Mouse (Mus musculus): ENCODE measurements around the gene Pigl.

Pigl gene

DNA sequence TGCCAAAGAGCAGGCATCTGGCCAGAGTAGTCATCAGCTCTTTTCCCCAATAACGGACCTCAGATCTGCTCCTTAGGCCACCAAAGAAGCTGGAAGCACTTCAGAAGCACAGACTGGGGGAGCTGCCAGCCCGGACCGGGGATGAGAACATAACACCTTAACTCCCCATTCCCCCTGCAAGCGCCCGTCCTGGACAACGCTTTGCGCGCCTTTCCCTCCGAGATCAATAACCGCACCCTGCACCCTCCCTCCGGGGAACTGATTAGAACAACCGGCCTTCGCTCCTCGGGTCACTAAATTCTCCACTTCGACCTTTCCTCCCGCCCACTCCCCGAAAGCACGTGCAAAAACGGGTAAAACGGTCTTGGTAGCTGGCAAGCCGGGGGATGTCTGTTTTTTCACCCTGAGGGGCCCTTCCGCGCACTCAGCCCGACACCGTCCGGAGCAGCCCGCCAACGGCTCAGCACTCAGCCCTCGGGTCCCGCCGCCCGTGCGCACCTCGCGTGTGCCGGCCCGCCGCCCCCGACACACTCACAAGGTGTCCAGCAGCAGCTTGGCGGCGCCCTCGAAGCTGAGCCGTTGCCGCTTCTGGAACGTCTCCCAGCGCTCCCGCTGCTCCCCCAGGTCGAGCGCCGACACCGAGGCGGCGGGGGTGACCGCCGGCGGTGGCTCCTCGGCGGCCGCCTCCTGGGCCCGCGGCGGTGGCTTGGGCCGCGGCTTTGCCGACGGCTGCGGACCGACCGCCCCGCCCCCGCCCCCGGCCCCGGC, 80.2 kb downstream of the Pigl start:
- ChIA-PET POLR2A (interaction anchor here (0.5 to 33.1 kb wide), 65 partner anchors 7 to 250 kb away, joined by 3 to 1188 read pairs (median 6); partner anchors contain the start of genes Ubb (in 4 of the 4) and Cenpv (in 1 of the 4)), CTCF (interaction anchor here in 2 of 4 experiments (0.6 to 1.7 kb wide), 6 partner anchors 13 to 46 kb away, joined by 3 to 8 read pairs (median 3); partner anchors contain the start of gene Ubb (in 1 of the 2))

DNA sequence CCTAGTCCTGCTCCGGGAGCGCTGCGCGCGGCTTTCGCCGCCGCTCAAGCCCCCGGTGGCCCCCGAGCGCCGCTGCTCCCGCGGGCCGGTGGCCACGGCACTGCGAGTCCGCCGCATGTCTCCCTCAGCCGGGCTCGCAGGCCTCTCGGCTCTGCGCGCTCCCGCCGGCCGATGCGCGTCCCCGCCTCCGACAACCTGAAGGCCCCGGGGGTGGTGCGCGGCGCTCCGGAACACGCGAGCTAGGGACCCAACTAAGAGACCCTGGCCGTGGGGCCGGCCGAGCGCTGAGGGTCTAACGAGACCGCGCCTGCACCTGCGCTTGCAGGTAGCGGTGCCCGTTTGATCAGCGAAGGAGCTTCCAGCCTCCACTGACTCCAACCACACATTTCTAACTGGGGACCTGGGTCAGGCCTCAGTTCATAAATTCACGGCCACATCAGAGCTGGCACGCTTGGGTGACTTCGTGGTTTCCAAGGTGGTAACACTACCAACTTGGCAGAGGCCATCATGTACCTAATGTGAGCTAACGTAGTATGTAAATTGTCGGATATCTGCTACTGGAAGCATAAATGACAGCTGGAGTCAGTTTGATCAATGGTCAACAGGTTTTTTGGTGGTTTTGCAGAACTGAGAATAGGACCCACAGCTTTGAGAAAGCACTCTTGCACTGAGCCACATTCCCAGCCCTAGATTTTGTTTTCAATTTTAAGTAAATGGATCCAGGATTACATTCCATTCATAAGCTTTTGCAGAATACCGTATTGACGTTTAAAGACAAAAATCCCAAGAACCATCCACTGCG, 81.0 kb downstream of the Pigl start, which contains the start of gene Cenpv:
TSS of gene Cenpv (minus strand) at position 173 of the 802 bp plus-strand sequence.
- ChIA-PET CTCF (interaction anchor here in 3 of 4 experiments (0.5 to 1.7 kb wide), 5 partner anchors 12 to 71 kb away, joined by 3 to 8 read pairs (median 3); partner anchors contain the start of gene Ubb (in 1 of the 3)), POLR2A (interaction anchor here (0.5 to 33.1 kb wide), 66 partner anchors 7 to 233 kb away, joined by 3 to 1188 read pairs (median 6); partner anchors contain the start of genes Ubb (in 4 of the 4), Cenpv (in 1 of the 4), Ncor1 (in 1 of the 4) and Pigl (in 1 of the 4))

DNA sequence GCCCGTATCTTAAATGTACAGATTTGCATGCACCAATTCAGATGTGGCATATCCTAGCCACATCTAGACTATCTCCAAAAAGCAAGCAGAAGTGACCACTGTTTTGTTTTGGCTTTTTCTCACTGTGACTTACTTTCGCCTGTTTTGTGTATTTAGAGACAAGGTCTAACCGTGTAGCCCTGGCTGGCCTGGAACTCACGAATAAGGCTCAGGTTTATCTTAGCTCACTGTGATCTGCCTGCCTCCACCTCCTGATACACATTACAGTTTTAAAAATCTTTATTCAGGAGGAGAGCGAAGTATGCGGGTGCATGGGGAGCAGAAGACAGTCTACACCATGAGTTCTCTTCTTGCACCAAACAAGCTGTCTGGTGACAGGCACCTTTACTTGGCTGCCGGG, 81.9 kb downstream of the Pigl start:
- ChIA-PET POLR2A (interaction anchor here (0.5 to 33.1 kb wide), 32 partner anchors 6 to 111 kb away, joined by 3 to 1188 read pairs (median 13); partner anchors contain the start of genes Ubb (in 4 of the 4), Cenpv (in 1 of the 4) and Trpv2 (in 1 of the 4)), CTCF (interaction anchor here in 1 of 4 experiments (1.7 kb wide), 1 partner anchor 21 kb away, joined by 8 read pairs; no protein-coding TSS in a partner anchor)

DNA sequence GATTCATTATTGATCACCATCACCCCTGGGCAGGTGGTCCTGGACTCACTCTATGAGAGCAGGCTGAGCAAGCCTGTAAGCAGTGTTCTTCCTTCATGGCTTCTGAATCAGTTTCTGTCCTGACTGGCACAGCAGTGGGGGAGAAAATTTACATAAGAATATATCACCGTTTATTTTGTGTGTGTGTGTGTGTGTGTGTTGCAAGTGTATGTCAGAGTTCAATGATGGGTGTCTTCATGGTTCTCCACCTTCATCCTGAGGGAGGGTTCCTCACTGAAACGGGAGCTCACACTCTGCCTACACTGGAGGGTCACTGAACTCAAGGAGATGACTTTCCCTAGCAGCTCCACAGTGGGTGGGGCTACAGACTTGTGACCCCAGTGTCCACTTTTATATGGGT, 82.7 kb downstream of the Pigl start:
- POLR2A ChIA-PET: interaction anchor here (0.5 to 33.1 kb wide), 25 partner anchors 5 to 88 kb away, joined by 3 to 1188 read pairs (median 6); partner anchors contain the start of genes Ubb (in 4 of the 4) and Cenpv (in 1 of the 4)

DNA sequence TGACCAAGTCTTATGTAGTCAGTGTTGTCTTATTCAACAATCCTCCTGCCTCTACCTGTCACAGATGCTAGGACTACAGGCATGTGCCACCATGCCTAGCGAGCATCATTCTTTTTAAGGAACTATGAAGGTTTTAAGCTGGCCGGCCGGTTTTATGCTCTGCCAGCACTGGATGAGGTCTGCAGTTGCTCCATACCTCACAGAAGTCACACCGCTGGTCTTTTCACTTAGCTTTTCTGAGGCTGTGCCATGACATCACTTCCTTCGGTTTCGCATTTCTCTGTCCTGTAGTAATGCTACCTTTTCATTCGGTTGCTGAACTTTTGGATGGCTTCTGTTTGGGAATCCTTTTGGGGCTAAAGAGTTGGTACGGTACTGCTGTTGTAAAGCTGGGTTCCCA, 83.3 kb downstream of the Pigl start:
- ChIA-PET CTCF (interaction anchor here in 1 of 4 experiments (0.6 kb wide), 1 partner anchor 33 kb away, joined by 3 read pairs; no protein-coding TSS in a partner anchor), POLR2A (interaction anchor here (0.6 to 33.1 kb wide), 24 partner anchors 4 to 88 kb away, joined by 3 to 1188 read pairs (median 6); partner anchors contain the start of genes Ubb (in 4 of the 4) and Cenpv (in 1 of the 4))

More for the DNA sequence above, 82.7 kb downstream of the Pigl start:
- CTCF ChIA-PET: interaction anchor here in 1 of 4 experiments (0.6 kb wide), 1 partner anchor 34 kb away, joined by 3 read pairs; no protein-coding TSS in a partner anchor

DNA sequence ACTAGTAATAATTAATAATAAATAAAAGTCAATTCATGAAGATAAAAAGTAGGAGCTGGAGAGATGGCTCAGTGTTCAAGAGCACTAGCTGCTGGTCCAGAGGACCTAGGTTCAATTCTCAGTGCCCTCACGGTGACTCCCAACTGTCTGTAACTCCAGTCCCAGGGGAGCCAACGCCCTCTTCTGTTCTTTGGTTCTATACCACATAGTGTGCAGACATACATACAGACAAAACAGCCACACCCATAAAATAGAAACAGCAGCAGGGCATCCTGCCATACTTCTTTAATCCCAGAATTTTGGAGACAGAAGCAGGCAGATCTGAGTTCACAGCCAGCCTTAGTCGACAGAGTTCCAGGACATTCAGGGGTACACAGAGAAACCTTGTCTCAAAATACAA, 85.7 kb downstream of the Pigl start:
- CTCF ChIA-PET: interaction anchor here in 1 of 4 experiments (0.7 kb wide), 1 partner anchor 24 kb away, joined by 9 read pairs; no protein-coding TSS in a partner anchor

DNA sequence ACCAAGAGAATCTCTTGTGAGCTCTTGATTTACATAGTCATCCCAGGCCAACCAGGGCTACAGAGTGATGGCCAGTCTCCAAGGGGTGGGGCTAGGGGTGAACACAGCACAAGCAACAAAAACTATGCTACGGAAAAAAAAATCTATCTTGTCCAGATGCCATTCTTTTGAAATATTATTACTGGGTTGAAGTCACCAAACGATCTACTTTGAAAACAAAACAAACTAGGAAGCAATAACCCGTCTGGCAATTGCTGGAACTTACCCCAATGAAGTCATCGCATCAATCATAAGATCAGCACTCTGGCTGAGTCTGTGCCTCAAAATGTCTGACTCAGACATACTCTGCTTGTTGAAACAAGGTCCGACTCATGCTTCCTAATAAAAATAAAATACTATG, 91.5 kb downstream of the Pigl start:
- POLR2A ChIA-PET: interaction anchor here (0.5 to 33.0 kb wide), 117 partner anchors 9 to 620 kb away, joined by 3 to 1188 read pairs (median 9); partner anchors contain the start of genes Cenpv (in 4 of the 4), Ncor1 (in 3 of the 4), Pigl (in 3 of the 4) and Adora2b (in 2 of the 4)
- CTCF ChIA-PET: interaction anchor here in 3 of 4 experiments (0.7 to 1.2 kb wide), 6 partner anchors 55 to 301 kb away, joined by 3 to 4 read pairs (median 4); no protein-coding TSS in a partner anchor

More for the DNA sequence above, 85.7 kb downstream of the Pigl start:
- POLR2A ChIA-PET: interaction anchor here in 3 of 4 experiments (0.7 to 33.1 kb wide), 9 partner anchors 2 to 99 kb away, joined by 5 to 1188 read pairs (median 287); partner anchors contain the start of genes Ubb (in 2 of the 3) and Cenpv (in 1 of the 3)

DNA sequence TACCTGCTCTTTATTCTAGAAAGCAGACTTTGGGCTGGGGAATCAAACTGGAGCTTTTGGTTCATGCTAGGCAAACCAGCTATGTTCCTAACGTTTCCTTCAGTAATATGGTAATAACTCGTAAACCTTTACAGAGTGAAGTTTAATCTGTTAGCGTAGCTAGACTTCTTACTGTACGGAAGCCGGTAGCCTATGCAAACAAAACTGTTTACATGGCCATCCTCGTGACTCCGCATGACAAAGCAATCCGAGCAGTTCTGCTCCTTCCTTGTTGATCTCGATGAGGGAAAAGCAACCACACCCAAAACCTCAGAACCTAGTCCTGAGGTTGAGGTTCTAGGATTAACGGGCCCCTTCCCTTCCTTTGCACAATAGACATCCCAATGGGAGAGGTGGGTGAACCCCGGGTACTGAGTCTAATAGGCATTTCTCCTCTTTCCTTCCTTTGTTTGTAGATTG, 92.0 kb downstream of the Pigl start:
- POLR2A ChIA-PET: interaction anchor here (0.6 to 33.0 kb wide), 120 partner anchors 8 to 968 kb away, joined by 3 to 1188 read pairs (median 9); partner anchors contain the start of genes Cenpv (in 4 of the 4), Ncor1 (in 3 of the 4), Pigl (in 3 of the 4) and Zswim7 (in 3 of the 4)

DNA sequence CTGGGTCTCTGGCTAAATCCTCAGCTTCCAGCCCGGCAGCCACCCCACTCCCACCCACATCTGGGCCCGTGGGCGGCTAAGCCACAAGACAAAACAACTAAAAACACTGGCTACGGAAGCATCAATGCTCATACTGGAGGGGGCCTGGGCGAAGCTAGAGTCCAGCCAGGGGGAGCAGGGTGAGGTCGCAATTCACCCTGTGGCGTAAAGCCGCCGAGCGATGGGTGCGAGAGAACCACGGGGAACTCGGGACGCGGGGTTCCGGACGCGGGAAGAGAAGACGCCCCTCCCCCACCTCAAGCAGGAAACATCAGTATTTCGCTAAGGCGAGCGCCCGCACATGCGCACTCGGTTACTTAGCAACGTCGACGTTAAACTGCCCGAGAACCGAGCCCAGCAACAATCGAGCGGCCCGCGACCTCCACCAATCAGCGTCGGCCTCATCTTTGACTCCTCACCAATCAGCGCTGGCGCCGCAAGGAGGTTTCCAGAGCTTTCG, 92.5 kb downstream of the Pigl start, which contains the start of gene Ubb:
TSS of gene Ubb (plus strand) at position 445 of the 499 bp plus-strand sequence.
- POLR2A ChIA-PET: interaction anchor here (0.6 to 33.0 kb wide), 265 partner anchors 8 to 1822 kb away, joined by 3 to 1188 read pairs (median 6); partner anchors contain the start of genes Cenpv (in 4 of the 4), Adora2b (in 3 of the 4), Ncor1 (in 3 of the 4) and Pigl (in 3 of the 4)
- CTCF ChIA-PET: interaction anchor here in 2 of 4 experiments (0.5 to 1.3 kb wide), 7 partner anchors 12 to 124 kb away, joined by 3 to 6 read pairs (median 4); partner anchors contain the start of gene Cenpv (in 1 of the 2)

More for the DNA sequence above, 92.0 kb downstream of the Pigl start:
- CTCF ChIA-PET: interaction anchor here in 2 of 4 experiments (0.5 to 1.2 kb wide), 3 partner anchors 28 to 182 kb away, joined by 3 to 4 read pairs (median 3); no protein-coding TSS in a partner anchor

DNA sequence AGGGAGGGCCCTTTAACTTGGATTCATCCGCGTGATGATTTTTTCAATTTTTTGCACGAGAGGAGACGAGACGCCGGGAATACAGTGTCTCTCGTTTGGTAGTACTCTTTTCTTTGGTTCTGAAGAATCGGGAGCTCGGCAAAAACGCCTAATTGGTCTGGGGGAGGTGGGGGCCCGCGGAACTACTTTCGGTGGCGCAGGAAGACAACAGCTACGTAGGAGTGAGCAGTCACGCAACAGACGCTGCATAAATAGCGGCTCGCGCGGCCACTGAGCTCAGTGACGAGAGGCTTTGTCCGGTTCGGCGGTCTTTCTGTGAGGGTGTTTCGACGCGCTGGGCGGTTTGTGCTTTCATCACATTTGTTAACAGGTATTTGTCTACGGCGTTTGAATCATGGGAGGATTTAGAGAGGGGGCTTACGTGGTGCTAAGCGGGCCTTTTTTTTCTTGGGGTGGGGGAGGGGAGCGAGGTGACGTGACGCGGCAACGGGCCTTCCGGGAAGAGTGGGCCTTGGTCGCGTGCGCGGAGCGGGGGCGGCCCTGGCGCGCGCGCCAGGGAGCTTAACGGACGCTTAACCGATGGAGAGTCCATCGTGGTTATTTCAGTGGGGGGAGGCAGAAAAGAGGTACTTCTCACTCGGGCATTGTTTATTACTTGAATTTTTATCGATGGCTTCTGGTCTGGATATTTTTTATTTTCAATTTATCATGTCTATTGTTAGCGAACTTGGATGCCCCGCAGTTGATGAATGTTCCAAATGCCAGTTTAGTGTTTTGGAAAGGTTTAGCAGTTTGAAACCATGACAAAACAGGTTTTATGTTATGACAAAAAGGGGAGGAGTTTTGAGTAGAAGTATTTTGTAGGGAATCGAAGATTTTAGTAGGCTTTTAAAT, 93.2 kb downstream of the Pigl start:
- CTCF ChIA-PET: interaction anchor here in 2 of 4 experiments (0.5 to 1.3 kb wide), 7 partner anchors 13 to 142 kb away, joined by 3 to 6 read pairs (median 4); partner anchors contain the start of gene Cenpv (in 1 of the 2)
- POLR2A ChIA-PET: interaction anchor here (0.5 to 33.0 kb wide), 278 partner anchors 8 to 1823 kb away, joined by 3 to 1188 read pairs (median 5); partner anchors contain the start of genes Cenpv (in 4 of the 4), Adora2b (in 3 of the 4), Ncor1 (in 3 of the 4) and Pigl (in 3 of the 4)

DNA sequence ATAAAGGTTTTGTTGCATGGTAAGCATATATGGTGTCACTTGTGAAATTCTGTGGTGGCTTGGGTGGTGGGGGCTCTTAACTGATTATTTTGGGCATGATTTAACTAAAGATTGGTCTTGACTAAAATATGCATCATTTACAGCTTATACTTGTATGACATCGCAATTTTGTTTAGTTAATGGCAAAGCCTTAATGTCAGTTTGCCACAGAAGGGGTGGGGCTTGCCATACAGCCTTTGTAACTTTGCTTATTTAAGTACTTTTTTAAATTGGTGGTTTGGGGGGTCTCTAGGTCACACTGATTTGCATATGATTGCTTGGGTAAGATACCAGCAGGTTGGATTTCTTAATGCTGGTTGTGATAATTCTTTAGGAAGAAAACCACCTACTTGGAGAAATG, 94.9 kb downstream of the Pigl start:
- CTCF ChIA-PET: interaction anchor here in 1 of 4 experiments (0.8 kb wide), 1 partner anchor 15 kb away, joined by 3 read pairs; no protein-coding TSS in a partner anchor

DNA sequence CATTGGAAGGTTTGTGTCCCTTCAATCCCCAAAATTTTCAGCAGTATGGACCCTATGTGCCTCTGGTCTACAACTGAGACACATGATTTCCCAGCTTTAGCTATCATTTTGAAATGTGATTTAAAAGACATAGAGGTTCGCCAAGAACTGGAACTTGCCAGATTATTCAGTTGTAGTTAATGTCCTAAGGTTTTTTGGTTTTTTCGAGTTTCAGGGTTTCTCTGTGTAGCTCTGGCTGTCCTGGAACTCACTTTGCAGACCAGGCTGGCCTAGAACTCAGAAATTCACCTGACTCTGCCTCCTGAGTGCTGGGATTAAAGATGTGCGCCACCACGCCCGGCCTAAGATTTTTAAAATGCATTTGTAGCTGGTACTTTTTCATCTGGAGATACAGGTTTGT, 95.4 kb downstream of the Pigl start:
- ChIA-PET POLR2A (interaction anchor here (0.6 to 33.0 kb wide), 56 partner anchors 9 to 305 kb away, joined by 3 to 1188 read pairs (median 5); partner anchors contain the start of genes Cenpv (in 3 of the 4), Trpv2 (in 2 of the 4), Adora2b (in 1 of the 4) and Ncor1 (in 1 of the 4)), CTCF (interaction anchor here in 1 of 4 experiments (0.8 kb wide), 1 partner anchor 16 kb away, joined by 3 read pairs; no protein-coding TSS in a partner anchor)

More for the DNA sequence above, 94.9 kb downstream of the Pigl start:
- POLR2A ChIA-PET: interaction anchor here in 3 of 4 experiments (0.6 to 33.0 kb wide), 49 partner anchors 8 to 304 kb away, joined by 3 to 1188 read pairs (median 5); partner anchors contain the start of genes Cenpv (in 3 of the 3), Trpv2 (in 2 of the 3), Adora2b (in 1 of the 3) and Ncor1 (in 1 of the 3)

DNA sequence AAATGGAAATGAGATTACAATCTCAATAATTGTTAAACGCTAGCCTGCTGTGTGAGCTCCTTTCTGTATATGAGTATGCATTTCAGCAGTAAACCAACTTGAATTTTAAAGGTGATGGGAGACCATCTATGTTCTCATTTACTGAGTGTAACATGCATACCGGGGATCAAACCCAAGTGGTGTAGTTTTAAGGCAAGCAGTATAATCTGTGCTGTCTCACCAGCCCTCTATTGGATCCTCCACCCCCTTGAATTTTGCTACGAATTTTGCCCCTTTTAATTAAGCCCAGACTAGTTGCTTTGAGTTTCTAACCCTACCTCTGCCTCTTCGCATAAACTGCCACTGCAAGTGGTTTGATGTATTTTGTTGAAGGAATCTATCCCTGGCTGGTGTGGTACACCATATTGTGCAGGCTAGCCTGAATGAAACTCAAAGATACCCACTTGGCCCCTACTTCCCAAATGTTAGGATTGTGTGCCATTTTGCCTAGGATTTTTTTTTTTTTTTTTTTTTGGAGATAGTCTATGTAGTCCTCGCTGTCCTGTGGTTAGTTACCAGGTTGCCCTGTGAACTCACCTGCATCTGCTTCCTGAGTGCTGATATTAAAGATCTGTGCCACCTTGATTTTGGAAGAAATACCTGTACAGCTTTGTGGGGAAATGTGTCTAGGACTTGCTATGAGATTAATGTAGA, 96.0 kb downstream of the Pigl start:
- CTCF ChIA-PET: interaction anchor here in 2 of 4 experiments (0.6 to 0.8 kb wide), 2 partner anchors 16 to 55 kb away, joined by 3 to 4 read pairs; no protein-coding TSS in a partner anchor
- POLR2A ChIA-PET: interaction anchor here (0.6 to 33.0 kb wide), 72 partner anchors 8 to 306 kb away, joined by 3 to 1188 read pairs (median 5); partner anchors contain the start of genes Cenpv (in 3 of the 4), Trpv2 (in 3 of the 4), Adora2b (in 1 of the 4) and Ncor1 (in 1 of the 4)

DNA sequence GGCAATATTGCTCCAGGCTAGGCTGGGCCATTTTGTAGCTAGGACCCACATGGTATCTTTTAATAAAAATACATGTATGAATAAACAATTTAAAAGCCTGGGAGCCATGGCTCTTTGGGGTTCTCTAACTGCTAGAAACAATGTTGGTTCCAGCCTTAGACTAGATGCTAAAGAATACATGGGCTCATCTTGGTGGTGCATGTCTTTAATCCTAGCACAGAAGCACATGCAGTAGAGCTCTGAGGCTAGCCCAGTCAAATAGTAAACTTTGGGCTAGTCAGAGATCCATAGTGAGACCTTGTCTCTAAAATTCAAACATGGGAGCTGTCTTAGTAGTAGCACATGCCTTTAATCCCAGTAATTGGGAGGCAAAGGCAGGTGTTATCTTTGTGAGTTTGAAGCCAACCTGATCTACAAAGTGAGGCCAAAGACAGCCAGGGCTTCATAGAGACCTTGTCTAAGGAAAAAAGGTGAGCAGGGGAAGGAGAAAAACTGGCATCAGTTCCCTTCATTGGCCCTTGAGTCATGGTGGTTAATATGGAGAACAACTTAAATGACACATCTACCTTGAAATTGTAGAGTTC, 96.8 kb downstream of the Pigl start:
- POLR2A ChIA-PET: interaction anchor here (0.5 to 33.0 kb wide), 55 partner anchors 9 to 275 kb away, joined by 3 to 1188 read pairs (median 7); partner anchors contain the start of genes Cenpv (in 3 of the 4) and Trpv2 (in 3 of the 4)
- CTCF ChIA-PET: interaction anchor here in 1 of 4 experiments (1.7 kb wide), 1 partner anchor 42 kb away, joined by 4 read pairs; no protein-coding TSS in a partner anchor

Data from embryonic stem cell, embryonic (primary cell).